Mouse (Mus musculus): ENCODE measurements around the gene Tgfb1. TPM values are rescaled to one million over a fixed set of nuclear protein-coding genes. Genes with fewer than 3 reads are reported as not detected.

The Tgfb1 gene
- polyA plus RNA-seq, 1 experiment from 2014 or later = 6.6 TPM

- no peaks in the 10 kb centered on the region for H3K4me1 ChIP-seq (ENCODE audit: insufficient read depth, low read depth, low read length)
- H3K27ac ChIP-seq (ENCODE audit: low read length) = no peak overlapping the region
- no peak overlapping the region for H3K4me3 ChIP-seq (ENCODE audit: low read depth, low read length)
- DNase-seq (ENCODE audit: low spot score) (no peak), ATAC-seq (no peak)
- H3K9ac ChIP-seq (replicated peaks; ENCODE audit: low read depth) = no peak overlapping the region
- peaks cover 19% of the 10 kb centered on the region; the same call in 1 of the 2 replicates for H3K36me3 ChIP-seq (ENCODE audit: insufficient read depth, low read length)
- 63% methylated on average over 13 of the region's 13 CpGs for WGBS
- H3K4me2 ChIP-seq (replicated peaks; ENCODE audit: low read depth, low read length) = no peak overlapping the region
- H3K27me3 ChIP-seq (replicated peaks; ENCODE audit: insufficient read depth, low read length) = no peaks in the 10 kb centered on the region
- TF ChIP-seq EP300 (IDR thresholded peaks at IDR 0.05) = no peak
- TF ChIP-seq CTCF (IDR thresholded peaks at IDR 0.05) = peak; percentile 17; the same call in 1 of the 2 replicates
- H3K9me3 ChIP-seq (ENCODE audit: low read length) = no peaks in the 10 kb centered on the region
Observed at GRCm38 (mm10) chr7:25699851-25700250, 13.0 kb downstream of the Tgfb1 start.

- TF ChIP-seq CTCF (IDR thresholded peaks at IDR 0.05) = peak; percentile 47
- TF ChIP-seq EP300 (IDR thresholded peaks at IDR 0.05) = no peak
- Histone ChIP-seq H3K27ac (ENCODE audit: low read length) (no peak overlapping the region), H3K9ac (replicated peaks; ENCODE audit: low read depth) (no peak overlapping the region), H3K27me3 (replicated peaks; ENCODE audit: insufficient read depth, low read length) (no peaks in the 10 kb centered on the region), H3K4me2 (replicated peaks; ENCODE audit: low read depth, low read length) (no peak overlapping the region), H3K4me3 (ENCODE audit: low read depth, low read length) (no peak overlapping the region), H3K9me3 (ENCODE audit: low read length) (no peaks in the 10 kb centered on the region), H3K4me1 (ENCODE audit: insufficient read depth, low read depth, low read length) (no peaks in the 10 kb centered on the region), H3K36me3 (ENCODE audit: insufficient read depth, low read length) (peaks cover 18% of the 10 kb centered on the region; the same call in 1 of the 2 replicates)
- 79% methylated on average over 12 of the region's 12 CpGs for WGBS
- ATAC-seq = no peak
- DNase-seq (ENCODE audit: low spot score) = no peak
Observed at GRCm38 (mm10) chr7:25700732-25701131, 13.9 kb downstream of the Tgfb1 start.

- no peak for TF ChIP-seq EP300 (IDR thresholded peaks at IDR 0.05)
- peak; percentile 48 for TF ChIP-seq CTCF (IDR thresholded peaks at IDR 0.05)
- WGBS = 96% methylated on average over 2 of the region's 2 CpGs
- no peak overlapping the region for H3K4me2 ChIP-seq (replicated peaks; ENCODE audit: low read depth, low read length)
- H3K4me3 ChIP-seq (ENCODE audit: low read depth, low read length) = no peak overlapping the region
- H3K9ac ChIP-seq (replicated peaks; ENCODE audit: low read depth) = no peak overlapping the region
- ATAC-seq (no peak), DNase-seq (ENCODE audit: low spot score) (no peak)
- H3K27ac ChIP-seq (ENCODE audit: low read length) = no peak overlapping the region
- H3K27me3 ChIP-seq (replicated peaks; ENCODE audit: insufficient read depth, low read length) = no peaks in the 10 kb centered on the region
- H3K36me3 ChIP-seq (ENCODE audit: insufficient read depth, low read length) = 0 out of 2 replicates have a peak, but pooled peaks cover 7% of the 10 kb centered on the region
- peaks cover 7% of the 10 kb centered on the region for H3K4me1 ChIP-seq (ENCODE audit: insufficient read depth, low read depth, low read length)
- H3K9me3 ChIP-seq (ENCODE audit: low read length) = no peaks in the 10 kb centered on the region
Observed at GRCm38 (mm10) chr7:25702350-25702749, 15.5 kb downstream of the Tgfb1 start.

- 37% methylated on average over 10 of the region's 10 CpGs for WGBS
- H3K9ac ChIP-seq (replicated peaks; ENCODE audit: low read depth) = no peak overlapping the region
- DNase-seq (ENCODE audit: low spot score) (no peak), ATAC-seq (no peak)
- no peaks in the 10 kb centered on the region for H3K27me3 ChIP-seq (replicated peaks; ENCODE audit: insufficient read depth, low read length)
- H3K27ac ChIP-seq (ENCODE audit: low read length) = no peak overlapping the region
- H3K4me2 ChIP-seq (replicated peaks; ENCODE audit: low read depth, low read length) = no peak overlapping the region
- 0 out of 2 replicates have a peak, but pooled peaks cover 3% of the 10 kb centered on the region for H3K36me3 ChIP-seq (ENCODE audit: insufficient read depth, low read length)
- H3K4me3 ChIP-seq (ENCODE audit: low read depth, low read length) = no peak overlapping the region
- peaks cover 7% of the 10 kb centered on the region for H3K4me1 ChIP-seq (ENCODE audit: insufficient read depth, low read depth, low read length)
- H3K9me3 ChIP-seq (ENCODE audit: low read length) = no peaks in the 10 kb centered on the region
- TF ChIP-seq CTCF (IDR thresholded peaks at IDR 0.05) (no peak), EP300 (IDR thresholded peaks at IDR 0.05) (no peak)
Observed at GRCm38 (mm10) chr7:25703793-25704494, 17.1 kb downstream of the Tgfb1 start.

- no peak for ATAC-seq
- Histone ChIP-seq H3K4me2 (replicated peaks; ENCODE audit: low read depth, low read length) (no peak overlapping the region), H3K27ac (ENCODE audit: low read length) (peak overlapping the region; percentile 51; the same call in 1 of the 2 replicates), H3K27me3 (replicated peaks; ENCODE audit: insufficient read depth, low read length) (no peaks in the 10 kb centered on the region), H3K4me1 (ENCODE audit: insufficient read depth, low read depth, low read length) (peaks cover 7% of the 10 kb centered on the region), H3K9me3 (ENCODE audit: low read length) (no peaks in the 10 kb centered on the region), H3K36me3 (ENCODE audit: insufficient read depth, low read length) (0 out of 2 replicates have a peak, but pooled peaks cover 2% of the 10 kb centered on the region), H3K9ac (replicated peaks; ENCODE audit: low read depth) (no peak overlapping the region), H3K4me3 (ENCODE audit: low read depth, low read length) (no peak overlapping the region)
- TF ChIP-seq CTCF (IDR thresholded peaks at IDR 0.05) (peak; percentile 15; the same call in 1 of the 2 replicates), EP300 (IDR thresholded peaks at IDR 0.05) (no peak)
- DNase-seq (ENCODE audit: low spot score) = no peak
- 23% methylated on average over 30 of the region's 37 CpGs for WGBS
Observed at GRCm38 (mm10) chr7:25704716-25705364, 18.0 kb downstream of the Tgfb1 start.

- Histone ChIP-seq H3K27me3 (replicated peaks; ENCODE audit: insufficient read depth, low read length) (no peaks in the 10 kb centered on the region), H3K9ac (replicated peaks; ENCODE audit: low read depth) (no peak overlapping the region), H3K27ac (ENCODE audit: low read length) (peak overlapping the region; percentile 75), H3K4me3 (ENCODE audit: low read depth, low read length) (no peak overlapping the region), H3K4me1 (ENCODE audit: insufficient read depth, low read depth, low read length) (peaks cover 14% of the 10 kb centered on the region), H3K36me3 (ENCODE audit: insufficient read depth, low read length) (no peaks in the 10 kb centered on the region), H3K4me2 (replicated peaks; ENCODE audit: low read depth, low read length) (no peak overlapping the region), H3K9me3 (ENCODE audit: low read length) (no peaks in the 10 kb centered on the region)
- ATAC-seq = peak; percentile 38
- DNase-seq (ENCODE audit: low spot score) = peak; percentile 89
- 23% methylated on average over 6 of the region's 6 CpGs for WGBS
- TF ChIP-seq EP300 (IDR thresholded peaks at IDR 0.05) (peak; percentile 62; the same call in 1 of the 2 replicates), CTCF (IDR thresholded peaks at IDR 0.05) (no peak)
Observed at GRCm38 (mm10) chr7:25705801-25706251, 19.0 kb downstream of the Tgfb1 start.

Measured in lung, postnatal 0 days (tissue).